Mouse (Mus musculus) CH12.LX (cell line): ENCODE data around the gene Megf11. TPM values are rescaled to one million over a fixed set of nuclear protein-coding genes. Genes with fewer than 3 reads are reported as not detected.

Experiments used
- DNase-seq: peaks from one replicate; pipeline ENCODE4 v3.0.0-alpha.2; 2013; ENCODE audit errors: extremely low read depth
- H3K27ac ChIP-seq: 2 replicates; pipeline ENCODE4 v1.5.1; 2012; ENCODE audit warnings: low read depth, mild to moderate bottlenecking, control low read depth, moderate library complexity; ENCODE audit not compliant: insufficient read depth
- H3K27me3 ChIP-seq: replicated peaks from 2 replicates; pipeline ENCODE3; 2012; ENCODE audit warnings: inconsistent platforms
- H3K36me3 ChIP-seq, 2 experiments: replicated peaks in 1 of 2; 2 replicates each; pipeline versions ENCODE3 to v1.6.1; 2012; ENCODE audit warnings: inconsistent platforms in 1 of 2, low read length in 1 of 2, mild to moderate bottlenecking in 1 of 2, mixed read lengths in 1 of 2, moderate library complexity in 1 of 2; ENCODE audit not compliant: control insufficient read depth in 1 of 2, insufficient read depth in 1 of 2
- H3K4me1 ChIP-seq, 2 experiments: 2 replicates each; pipeline ENCODE4 v1.6.1; 2012; ENCODE audit warnings: inconsistent platforms in 1 of 2, moderate library complexity in 1 of 2; ENCODE audit not compliant: insufficient read depth in 2 of 2, control insufficient read depth in 1 of 2
- H3K4me2 ChIP-seq: 2 replicates; pipeline ENCODE4 v1.6.1; 2012; ENCODE audit warnings: low read depth, mild to moderate bottlenecking, control low read depth; ENCODE audit not compliant: poor library complexity, insufficient read depth, severe bottlenecking
- H3K4me3 ChIP-seq, 3 experiments: fragments of 150-350 bp in 1 of 3; sonication (generic) in 1 of 3; replicated peaks in 1 of 3; 2 replicates each; pipeline versions ENCODE3 to v1.5.1; 2011 to 2012; ENCODE audit warnings: low read depth in 2 of 3, low read length in 2 of 3, mild to moderate bottlenecking in 2 of 3, moderate library complexity in 2 of 3, control low read depth in 1 of 3, improper control_type of control experiment in 1 of 3, inconsistent platforms in 1 of 3, mixed read lengths in 1 of 3; ENCODE audit not compliant: poor library complexity in 1 of 3
- H3K79me2 ChIP-seq: replicated peaks from 2 replicates; pipeline ENCODE4 v1.6.1; 2012; ENCODE audit warnings: mild to moderate bottlenecking, moderate library complexity; ENCODE audit not compliant: control insufficient read depth, poor library complexity, insufficient read depth, severe bottlenecking; ENCODE audit errors: extremely low read depth
- H3K9ac ChIP-seq: 2 replicates; pipeline ENCODE4 v1.6.1; 2012; ENCODE audit warnings: low read depth, mild to moderate bottlenecking, control low read depth, moderate library complexity; ENCODE audit not compliant: insufficient read depth
- H3K9me3 ChIP-seq: replicated peaks from 2 replicates; pipeline ENCODE3; 2012; ENCODE audit warnings: low read length, inconsistent platforms, mixed read lengths
- BHLHE40 ChIP-seq: IDR thresholded peaks from 2 replicates; pipeline ENCODE4 v1.6.1; 2011; ENCODE audit warnings: mild to moderate bottlenecking, low read depth, low read length, improper control_type of control experiment
- CHD1 ChIP-seq: IDR thresholded peaks from 2 replicates; pipeline ENCODE4 v1.6.1; 2012; ENCODE audit warnings: low read depth, low read length, improper control_type of control experiment, inconsistent platforms
- CTCF ChIP-seq, 2 experiments: IDR thresholded peaks in 1 of 2; conservative IDR thresholded peaks in 1 of 2; 2 replicates each; pipeline ENCODE4 v1.5.1; 2011 to 2012; ENCODE audit warnings: low read depth in 2 of 2, low read length in 2 of 2, improper control_type of control experiment in 1 of 2, inconsistent platforms in 1 of 2, mild to moderate bottlenecking in 1 of 2, moderate library complexity in 1 of 2
- E2F4 ChIP-seq: IDR thresholded peaks from 2 replicates; pipeline ENCODE4 v1.6.1; 2011; ENCODE audit warnings: low read depth, low read length, improper control_type of control experiment; ENCODE audit not compliant: insufficient replicate concordance
- HCFC1 ChIP-seq: IDR thresholded peaks from 2 replicates; pipeline ENCODE4 v1.6.1; 2012; ENCODE audit warnings: low read depth, mild to moderate bottlenecking, inconsistent platforms, low read length, improper control_type of control experiment
- IRF4 ChIP-seq: IDR thresholded peaks from 2 replicates; pipeline ENCODE4 v1.6.1; 2014; ENCODE audit warnings: low read depth, mild to moderate bottlenecking, inconsistent platforms, low read length, improper control_type of control experiment
- JUN ChIP-seq: IDR thresholded peaks from 2 replicates; pipeline ENCODE4 v1.6.1; 2011; ENCODE audit warnings: low read depth, mild to moderate bottlenecking, low read length, improper control_type of control experiment, moderate library complexity; ENCODE audit not compliant: insufficient read depth
- MAX ChIP-seq: IDR thresholded peaks from 2 replicates; pipeline ENCODE4 v1.6.1; 2011; ENCODE audit warnings: low read length, improper control_type of control experiment
- MYC ChIP-seq: IDR thresholded peaks from 2 replicates; pipeline ENCODE4 v1.6.1; 2011; ENCODE audit warnings: low read depth, mild to moderate bottlenecking, improper control_type of control experiment, low read length
- NELFE ChIP-seq: IDR thresholded peaks from 2 replicates; pipeline ENCODE4 v1.6.1; 2011; ENCODE audit warnings: low read depth, low read length, improper control_type of control experiment
- POLR2A ChIP-seq: IDR thresholded peaks from 2 replicates; pipeline ENCODE4 v1.6.1; 2011; ENCODE audit warnings: low read depth, mild to moderate bottlenecking, improper control_type of control experiment, low read length
- POLR2AphosphoS2 ChIP-seq: IDR thresholded peaks from 2 replicates; pipeline ENCODE4 v1.6.1; 2011; ENCODE audit warnings: low read depth, low read length, improper control_type of control experiment
- RAD21 ChIP-seq: IDR thresholded peaks from 2 replicates; pipeline ENCODE4 v1.6.1; 2011; ENCODE audit warnings: low read depth, mild to moderate bottlenecking, low read length, improper control_type of control experiment, moderate library complexity
- TCF12 ChIP-seq: IDR thresholded peaks from 2 replicates; pipeline ENCODE4 v1.6.1; 2014; ENCODE audit warnings: low read depth, mild to moderate bottlenecking, inconsistent platforms, low read length, improper control_type of control experiment
- UBTF ChIP-seq: IDR thresholded peaks from 2 replicates; pipeline ENCODE4 v1.6.1; 2012; ENCODE audit warnings: low read depth, mild to moderate bottlenecking, inconsistent platforms, low read length, improper control_type of control experiment, moderate library complexity
- ZC3H11A ChIP-seq: IDR thresholded peaks from 2 replicates; pipeline ENCODE4 v1.6.1; 2012; ENCODE audit warnings: low read depth, mild to moderate bottlenecking, inconsistent platforms, low read length, improper control_type of control experiment
- ZKSCAN1 ChIP-seq: IDR thresholded peaks from 2 replicates; pipeline ENCODE4 v1.6.1; 2012; ENCODE audit warnings: low read depth, inconsistent platforms, low read length, improper control_type of control experiment, borderline replicate concordance
- dilution Hi-C: fragments of 300-500 bp; cut with MboI; formaldehyde crosslinking; loops from 2 replicates; pipeline ENCODE4 v1.14.3; 2020; ENCODE audit warnings: low sequenced_read_pairs; ENCODE audit not compliant: extremely low pct_unique_long_range_greater_than_20kb, extremely low pct_ligation_motif_present
- in situ Hi-C: fragments of 300-500 bp; cut with MboI; formaldehyde crosslinking; loops from 3 replicates; pipeline ENCODE4 v1.14.3; 2019; ENCODE audit warnings: low sequenced_read_pairs, low pct_ligation_motif_present, low pct_unique_long_range_greater_than_20kb, mixed read lengths
- polyA plus RNA-seq: library from polyadenylated mRNA; unstranded; fragments of >175 nt; gene quantifications from 2 replicates; pipeline ENCODE4 v1.2.1, GENCODE M21; 2012; ENCODE audit warnings: low read depth; ENCODE audit not compliant: insufficient read length
- total RNA-seq, 2 experiments: library from RNA; depleted of rRNA; stranded (reverse); fragments of 300-350 nt in 1 of 2; fragments of >200 nt in 1 of 2; gene quantifications; 2 replicates each; pipeline ENCODE4 v1.2.3; 2012 to 2014

Megf11 gene
- total and polyA plus RNA-seq, 3 experiments, result 0.04 to 0.59 TPM; not detected in 1

DNA sequence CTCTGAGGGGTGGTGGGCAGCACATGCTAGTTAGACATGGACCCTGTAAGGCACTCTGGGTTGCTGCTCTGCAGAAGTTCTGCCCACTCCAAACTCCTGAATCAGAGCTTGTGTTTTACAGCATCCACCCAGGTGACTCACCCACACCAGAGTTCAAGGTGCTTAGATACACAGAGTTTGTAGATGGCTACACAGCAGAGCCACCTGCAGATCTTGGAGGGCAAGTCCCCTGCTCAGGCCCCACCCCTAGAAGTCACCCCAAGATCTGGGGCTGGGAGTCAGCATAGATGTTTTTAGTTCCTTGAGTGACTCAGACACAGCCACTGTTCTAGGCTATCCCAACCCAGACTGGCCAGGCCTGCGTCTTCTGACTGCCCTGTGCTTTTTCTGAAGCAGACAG lies 217.5 kb downstream of the Megf11 start:
- Histone ChIP-seq H3K27me3 (peaks cover 5% of the 10 kb centered on the region), H3K27ac (no peak overlapping the region), H3K36me3 (no peaks in the 10 kb centered on the region), H3K9me3 (no peaks in the 10 kb centered on the region), H3K4me2 (no peak overlapping the region), H3K4me1 (peaks cover 5 to 7% of the 10 kb centered on the region in 2 experiments; a peak in 2 of 4 replicates), H3K9ac (no peak overlapping the region), H3K79me2 (no peaks in the 10 kb centered on the region), H3K4me3 (no peak overlapping the region)
- no peak for DNase-seq
- in situ Hi-C loops (no loop called here), dilution Hi-C loops (no loop called here)
- TF ChIP-seq RAD21 (no peak), MYC (no peak), NELFE (no peak), CHD1 (no peak), MAX (no peak), ZC3H11A (no peak), CTCF (conservative IDR thresholded peaks at IDR 0.05 in 1 of 2, IDR thresholded peaks at IDR 0.05 in 1 of 2; ENCODE audit: low read depth in 2 of 2, low read length in 2 of 2) (no peak), UBTF (no peak), JUN (no peak), TCF12 (no peak), ZKSCAN1 (no peak), E2F4 (no peak)

- Histone ChIP-seq H3K27me3 (peaks cover 6% of the 10 kb centered on the region), H3K9me3 (no peaks in the 10 kb centered on the region), H3K36me3 (no peaks in the 10 kb centered on the region), H3K4me1 (peaks cover 0 to 5% of the 10 kb centered on the region in 2 experiments; a peak in 1 of 4 replicates), H3K79me2 (no peaks in the 10 kb centered on the region), H3K27ac (no peak overlapping the region), H3K4me3 (no peak overlapping the region), H3K9ac (no peak overlapping the region), H3K4me2 (no peak overlapping the region)
- in situ Hi-C loops, result no loop called here
- no peak for TF ChIP-seq IRF4
- TF ChIP-seq POLR2A, result no peak
- TF ChIP-seq MAX, result no peak
- TF ChIP-seq HCFC1, result no peak
- TF ChIP-seq BHLHE40, result no peak
- TF ChIP-seq POLR2AphosphoS2, result no peak
- dilution Hi-C loops, result no loop called here
- DNase-seq, result no peak
Observed at GRCm38 (mm10) chr9:64604217-64604711, 218.8 kb downstream of the Megf11 start.
